Mouse (Mus musculus): ENCODE measurements at regions not wholly inside any gene's neighbourhood (a gene's known extent, or its start where the extent isn't known, plus 50 kb on each side); places are given as distances from the start of the nearest gene placed in this dataset.

DNA sequence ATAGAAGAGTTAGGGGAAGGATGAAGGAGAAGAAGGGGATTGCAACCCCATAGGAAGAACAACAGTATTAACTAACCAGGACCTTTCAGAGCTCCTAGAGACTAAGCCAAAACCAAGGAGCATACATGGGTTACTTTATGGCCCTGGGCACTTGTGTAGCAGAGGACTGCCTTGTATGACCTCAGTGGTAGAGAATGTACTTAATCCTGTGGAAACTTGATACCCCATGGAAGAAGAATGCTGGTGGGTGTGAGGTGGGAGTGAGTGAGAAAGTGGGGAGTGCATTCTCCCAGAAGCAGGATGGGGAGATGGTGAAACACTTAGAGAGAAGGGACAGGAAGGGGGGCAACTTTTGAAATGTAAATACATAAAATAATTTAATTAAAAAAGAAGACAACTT, 75.4 kb upstream of the Manea start:
- TF ChIP-seq E2F4 (IDR thresholded peaks at IDR 0.05; ENCODE audit: borderline replicate concordance, low read depth, low read length) (no peak), MAFK (IDR thresholded peaks at IDR 0.05; ENCODE audit: borderline replicate concordance, low read depth, low read length) (no peak), HCFC1 (IDR thresholded peaks at IDR 0.05; ENCODE audit: low read depth, low read length) (no peak), TCF12 (IDR thresholded peaks at IDR 0.05; ENCODE audit: low read depth, low read length) (no peak), CTCF (IDR thresholded peaks at IDR 0.05 in 2 of 3, conservative IDR thresholded peaks at IDR 0.05 in 1 of 3; ENCODE audit: control insufficient read depth in 1 of 3, insufficient read depth in 1 of 3, low read depth in 2 of 3, low read length in 3 of 3, poor library complexity in 1 of 3, severe bottlenecking in 1 of 3) (no peak), POLR2A (IDR thresholded peaks at IDR 0.05; ENCODE audit: control insufficient read depth in 1 of 2, insufficient read depth in 1 of 2, low read depth in 1 of 2, low read length in 2 of 2, poor library complexity in 1 of 2) (no peak), ZKSCAN1 (IDR thresholded peaks at IDR 0.05; ENCODE audit: low read depth, low read length) (no peak), GATA1 (IDR thresholded peaks at IDR 0.05; ENCODE audit: low read depth, low read length) (no peak), GABPA (IDR thresholded peaks at IDR 0.05; ENCODE audit: low read depth, low read length) (no peak)
